Mouse (Mus musculus): ENCODE data around the gene Atp2a3. TPM values are rescaled to one million over a fixed set of nuclear protein-coding genes. Genes with fewer than 3 reads are reported as not detected.

Gene Atp2a3
- polyA plus RNA-seq, 1 experiment: 354 TPM

DNA sequence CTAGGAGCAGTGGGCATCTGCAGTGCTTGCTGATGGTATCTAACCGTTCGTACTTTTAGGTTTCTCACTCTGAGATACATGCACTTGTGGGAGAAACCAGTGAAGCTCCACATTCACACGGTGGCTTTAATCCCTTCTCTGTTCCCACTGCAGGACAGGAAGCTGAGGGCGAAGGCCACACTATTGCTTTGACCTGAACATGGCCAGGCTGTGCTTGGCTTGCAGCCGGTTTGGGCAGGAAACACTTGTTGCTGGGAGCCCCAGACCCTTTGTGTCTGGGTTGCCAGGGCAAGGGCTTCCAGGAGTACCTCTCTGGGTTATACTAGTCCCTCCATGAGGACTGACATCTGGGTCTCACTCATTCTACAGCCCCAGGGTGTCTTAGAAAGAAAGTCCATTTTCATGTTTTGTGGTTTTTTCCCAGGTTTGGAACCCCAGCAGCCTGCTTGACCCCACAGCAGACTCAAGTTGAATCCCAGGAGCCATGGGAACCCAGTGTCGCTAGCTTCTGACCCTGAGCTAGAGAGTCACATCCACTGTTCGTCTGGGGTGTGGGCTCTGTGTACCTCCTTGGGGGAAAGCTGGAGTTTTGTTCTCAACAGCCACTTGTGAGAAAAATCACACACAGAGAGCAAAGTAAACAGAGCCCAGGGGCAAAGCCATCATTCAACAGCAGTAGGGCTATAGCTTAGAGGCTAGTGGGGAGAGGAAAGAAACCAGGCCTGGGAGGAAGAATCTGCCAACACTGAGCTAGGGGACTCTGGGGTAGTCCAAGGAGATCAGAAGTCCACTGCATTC is 15.8 kb upstream of the Atp2a3 start:
- Histone ChIP-seq H3K4me1 (peaks cover 95% of the 10 kb centered on the region), H3K27me3 (replicated peaks) (no peaks in the 10 kb centered on the region), H3K36me3 (replicated peaks; ENCODE audit: low read length) (peaks cover 24% of the 10 kb centered on the region), H3K4me3 (replicated peaks) (peak overlapping the region; percentile 44), H3K9me3 (peaks cover 8% of the 10 kb centered on the region)
- TF ChIP-seq GATA1 (IDR thresholded peaks at IDR 0.05; ENCODE audit: borderline replicate concordance, low read length) (no peak), FLI1 (IDR thresholded peaks at IDR 0.05; ENCODE audit: low read length) (no peak)

GRCm38 (mm10) chr11:72945875-72946559 is 15.0 kb upstream of the Atp2a3 start:
- Histone ChIP-seq H3K36me3 (replicated peaks; ENCODE audit: low read length) (peaks cover 32% of the 10 kb centered on the region), H3K9me3 (peaks cover 16% of the 10 kb centered on the region), H3K27me3 (replicated peaks) (no peaks in the 10 kb centered on the region), H3K4me1 (peaks cover 95% of the 10 kb centered on the region), H3K4me3 (replicated peaks) (peak overlapping the region; percentile 87)
- TF ChIP-seq FLI1 (IDR thresholded peaks at IDR 0.05; ENCODE audit: low read length) (no peak), GATA1 (IDR thresholded peaks at IDR 0.05; ENCODE audit: borderline replicate concordance, low read length) (peak; percentile 65; the same call in 1 of the 3 replicates)

GRCm38 (mm10) chr11:72946560-72947119 is 14.3 kb upstream of the Atp2a3 start:
- TF ChIP-seq FLI1 (IDR thresholded peaks at IDR 0.05; ENCODE audit: low read length): no peak
- H3K4me3 ChIP-seq (replicated peaks): peak overlapping the region; percentile 87
- H3K27me3 ChIP-seq (replicated peaks): no peaks in the 10 kb centered on the region
- peaks cover 38% of the 10 kb centered on the region for H3K36me3 ChIP-seq (replicated peaks; ENCODE audit: low read length)
- H3K4me1 ChIP-seq: peaks cover 95% of the 10 kb centered on the region
- H3K9me3 ChIP-seq: peaks cover 20% of the 10 kb centered on the region

DNA sequence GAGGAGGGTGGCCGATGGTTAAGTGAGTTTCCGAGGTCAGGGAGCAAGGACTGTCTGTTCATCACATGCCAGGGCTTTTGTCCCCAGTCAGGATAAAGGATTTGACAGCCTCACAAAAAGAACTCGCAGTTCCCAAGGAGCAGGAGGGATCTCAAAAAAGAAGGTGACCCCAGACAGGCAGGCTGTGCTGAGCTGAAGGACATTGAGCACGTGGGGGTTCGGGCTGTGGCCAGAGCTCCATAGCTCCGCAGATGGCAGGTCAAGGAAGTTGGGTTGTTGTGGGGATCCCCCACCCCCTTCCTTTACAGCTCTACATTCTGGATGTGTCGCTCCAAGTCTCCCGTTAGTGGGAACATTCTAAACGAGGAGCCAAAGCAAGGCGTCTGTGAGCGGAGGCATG is 13.1 kb upstream of the Atp2a3 start:
- Histone ChIP-seq H3K27me3 (replicated peaks) (no peaks in the 10 kb centered on the region), H3K36me3 (replicated peaks; ENCODE audit: low read length) (peaks cover 50% of the 10 kb centered on the region), H3K4me3 (replicated peaks) (no peak overlapping the region), H3K9me3 (peaks cover 20% of the 10 kb centered on the region), H3K4me1 (peaks cover 98% of the 10 kb centered on the region)
- no peak for TF ChIP-seq GATA1 (IDR thresholded peaks at IDR 0.05; ENCODE audit: borderline replicate concordance, low read length)
- no peak for TF ChIP-seq FLI1 (IDR thresholded peaks at IDR 0.05; ENCODE audit: low read length)

GRCm38 (mm10) chr11:72948254-72948653 is 12.7 kb upstream of the Atp2a3 start:
- TF ChIP-seq GATA1 (IDR thresholded peaks at IDR 0.05; ENCODE audit: borderline replicate concordance, low read length) (no peak), FLI1 (IDR thresholded peaks at IDR 0.05; ENCODE audit: low read length) (no peak)
- Histone ChIP-seq H3K4me3 (replicated peaks) (peak overlapping the region; percentile 44), H3K4me1 (peaks cover 99% of the 10 kb centered on the region), H3K36me3 (replicated peaks; ENCODE audit: low read length) (peaks cover 48% of the 10 kb centered on the region), H3K9me3 (peaks cover 20% of the 10 kb centered on the region), H3K27me3 (replicated peaks) (no peaks in the 10 kb centered on the region)

- H3K4me1 ChIP-seq: peaks cover 99% of the 10 kb centered on the region
- H3K9me3 ChIP-seq: peaks cover 20% of the 10 kb centered on the region
- no peak overlapping the region for H3K4me3 ChIP-seq (replicated peaks)
- TF ChIP-seq GATA1 (IDR thresholded peaks at IDR 0.05; ENCODE audit: borderline replicate concordance, low read length): no peak
- TF ChIP-seq FLI1 (IDR thresholded peaks at IDR 0.05; ENCODE audit: low read length): no peak
- no peaks in the 10 kb centered on the region for H3K27me3 ChIP-seq (replicated peaks)
- H3K36me3 ChIP-seq (replicated peaks; ENCODE audit: low read length): peaks cover 50% of the 10 kb centered on the region
Observed at GRCm38 (mm10) chr11:72951137-72952000, 9.6 kb upstream of the Atp2a3 start.

DNA sequence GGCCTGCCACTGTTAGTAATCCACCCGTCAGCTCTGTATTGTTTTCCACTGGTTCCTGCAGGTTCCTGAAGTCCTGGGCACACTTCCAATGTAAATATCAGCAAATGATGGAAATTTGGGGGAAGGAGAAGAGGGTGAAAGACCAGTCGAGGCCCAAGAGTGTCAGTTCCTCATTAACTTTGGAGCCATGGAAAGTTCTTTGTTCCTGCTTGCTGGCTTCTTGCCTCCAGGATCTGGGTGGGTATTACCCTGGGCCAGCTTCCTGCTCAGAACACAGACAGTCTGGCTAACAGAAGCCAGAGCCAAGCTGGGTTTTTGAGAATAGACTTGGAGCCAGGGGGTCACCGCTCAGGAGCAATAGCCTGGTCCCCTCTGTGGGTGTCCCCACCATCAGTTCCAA is 8.7 kb upstream of the Atp2a3 start:
- Histone ChIP-seq H3K9me3 (peaks cover 20% of the 10 kb centered on the region), H3K4me1 (peaks cover 99% of the 10 kb centered on the region), H3K4me3 (replicated peaks) (peak overlapping the region; percentile 89), H3K27me3 (replicated peaks) (no peaks in the 10 kb centered on the region), H3K36me3 (replicated peaks; ENCODE audit: low read length) (peaks cover 50% of the 10 kb centered on the region)
- no peak for TF ChIP-seq GATA1 (IDR thresholded peaks at IDR 0.05; ENCODE audit: borderline replicate concordance, low read length)
- TF ChIP-seq FLI1 (IDR thresholded peaks at IDR 0.05; ENCODE audit: low read length): no peak

DNA sequence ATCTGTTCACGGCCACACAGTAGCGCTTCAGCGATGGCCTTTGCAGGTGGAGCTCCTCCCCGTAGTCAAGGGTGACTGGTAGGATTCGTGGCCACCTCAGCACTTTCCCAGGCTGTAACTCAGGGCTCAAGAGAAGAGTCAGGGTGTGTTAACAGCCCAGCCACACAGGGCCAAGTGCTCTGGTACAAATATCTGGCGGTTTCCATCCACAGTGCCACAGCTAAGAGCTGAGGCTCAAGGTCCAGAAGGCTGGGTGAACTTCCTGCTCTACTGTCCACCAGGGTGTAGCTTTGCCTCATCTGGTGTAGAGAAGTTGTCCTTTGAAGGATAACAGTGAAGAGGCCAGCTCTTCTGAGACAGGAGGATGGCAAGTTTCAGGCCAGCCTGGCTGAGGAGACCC is 8.3 kb upstream of the Atp2a3 start:
- Histone ChIP-seq H3K4me1 (peaks cover 99% of the 10 kb centered on the region), H3K9me3 (peaks cover 20% of the 10 kb centered on the region), H3K27me3 (replicated peaks) (no peaks in the 10 kb centered on the region), H3K4me3 (replicated peaks) (peak overlapping the region; percentile 89), H3K36me3 (replicated peaks; ENCODE audit: low read length) (peaks cover 49% of the 10 kb centered on the region)
- TF ChIP-seq FLI1 (IDR thresholded peaks at IDR 0.05; ENCODE audit: low read length) (no peak), GATA1 (IDR thresholded peaks at IDR 0.05; ENCODE audit: borderline replicate concordance, low read length) (no peak)

DNA sequence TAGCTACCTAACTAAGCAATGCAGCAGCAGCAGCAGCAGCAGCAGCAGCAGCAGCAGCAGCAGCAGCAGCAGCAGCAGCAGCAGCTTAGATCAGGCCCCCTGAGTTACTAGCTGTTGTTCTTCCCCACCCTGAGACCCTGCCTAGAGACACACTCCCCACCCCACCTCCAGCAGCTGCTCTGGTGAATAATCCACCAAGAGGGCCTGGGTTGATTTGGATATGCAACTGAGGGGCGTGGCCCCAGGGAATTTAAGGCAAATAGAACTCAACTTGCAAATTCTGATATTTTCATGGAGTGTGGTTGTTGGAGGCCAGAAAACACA is 7.9 kb upstream of the Atp2a3 start:
- H3K4me1 ChIP-seq: peaks cover 99% of the 10 kb centered on the region

More for the DNA sequence above, 7.9 kb upstream of the Atp2a3 start:
- H3K9me3 ChIP-seq: peaks cover 20% of the 10 kb centered on the region
- peak overlapping the region; percentile 89 for H3K4me3 ChIP-seq (replicated peaks)
- H3K36me3 ChIP-seq (replicated peaks; ENCODE audit: low read length): peaks cover 45% of the 10 kb centered on the region
- no peak for TF ChIP-seq FLI1 (IDR thresholded peaks at IDR 0.05; ENCODE audit: low read length)
- TF ChIP-seq GATA1 (IDR thresholded peaks at IDR 0.05; ENCODE audit: borderline replicate concordance, low read length): no peak
- H3K27me3 ChIP-seq (replicated peaks): no peaks in the 10 kb centered on the region
